Mouse (Mus musculus) embryonic facial prominence, embryonic 15.5 days (tissue): Measurements from ENCODE around the gene Ftsj1. TPM values are rescaled to one million over a fixed set of nuclear protein-coding genes. Genes with fewer than 3 reads are reported as not detected.

Experiments used
- ATAC-seq: fragments of 200-750 bp; cut with Nextera tagmentation; 2 replicates; pipeline ENCODE4 v1.8.0; 2017; ENCODE audit warnings: low read depth, moderate TSS enrichment; ENCODE audit not compliant: insufficient number of reproducible peaks, low FRiP score, low TSS enrichment
- H3K27ac ChIP-seq: fragments of 300-500 bp; sonication (generic); replicated peaks from 2 replicates; pipeline ENCODE4 v1.5.1; 2015; ENCODE audit warnings: mild to moderate bottlenecking, inconsistent platforms
- H3K27me3 ChIP-seq: fragments of 300-500 bp; sonication (generic); 2 replicates; pipeline ENCODE4 v1.6.1; 2015; ENCODE audit warnings: inconsistent platforms
- H3K36me3 ChIP-seq: fragments of 300-500 bp; sonication (generic); 2 replicates; pipeline ENCODE4 v1.6.1; 2015; ENCODE audit warnings: mild to moderate bottlenecking, inconsistent platforms
- H3K4me1 ChIP-seq: fragments of 300-500 bp; sonication (generic); 2 replicates; pipeline ENCODE4 v1.6.1; 2015; ENCODE audit warnings: inconsistent platforms
- H3K4me2 ChIP-seq: fragments of 300-500 bp; sonication (generic); replicated peaks from 2 replicates; pipeline ENCODE4 v1.6.1; 2015; ENCODE audit warnings: mild to moderate bottlenecking, inconsistent platforms
- H3K4me3 ChIP-seq: fragments of 300-500 bp; sonication (generic); replicated peaks from 2 replicates; pipeline ENCODE4 v1.5.1; 2015; ENCODE audit warnings: mild to moderate bottlenecking, inconsistent platforms
- H3K9ac ChIP-seq: fragments of 300-500 bp; sonication (generic); 2 replicates; pipeline ENCODE4 v1.6.1; 2015; ENCODE audit warnings: inconsistent platforms
- H3K9me3 ChIP-seq: fragments of 300-500 bp; sonication (generic); replicated peaks from 2 replicates; pipeline ENCODE4 v1.6.1; 2016; ENCODE audit warnings: inconsistent platforms
- WGBS: fragments of 180-500 bp; shearing (Covaris S2); methylation state at CpG from one replicate; pipeline ENCODE4 v1.1.7; 2015; 5-methylcytosine and 5-hydroxymethylcytosine counted together
- polyA plus RNA-seq: library from polyadenylated mRNA; unstranded; fragments of >200 nt; fragmentation: Nextera tagmentation; extraction: Ambion mirVana; gene quantifications from 2 replicates; pipeline ENCODE4 v1.2.1, GENCODE M21; 2015

Gene Ftsj1
- polyA plus RNA-seq, 1 experiment from 2014 or later = 40.6 TPM

DNA sequence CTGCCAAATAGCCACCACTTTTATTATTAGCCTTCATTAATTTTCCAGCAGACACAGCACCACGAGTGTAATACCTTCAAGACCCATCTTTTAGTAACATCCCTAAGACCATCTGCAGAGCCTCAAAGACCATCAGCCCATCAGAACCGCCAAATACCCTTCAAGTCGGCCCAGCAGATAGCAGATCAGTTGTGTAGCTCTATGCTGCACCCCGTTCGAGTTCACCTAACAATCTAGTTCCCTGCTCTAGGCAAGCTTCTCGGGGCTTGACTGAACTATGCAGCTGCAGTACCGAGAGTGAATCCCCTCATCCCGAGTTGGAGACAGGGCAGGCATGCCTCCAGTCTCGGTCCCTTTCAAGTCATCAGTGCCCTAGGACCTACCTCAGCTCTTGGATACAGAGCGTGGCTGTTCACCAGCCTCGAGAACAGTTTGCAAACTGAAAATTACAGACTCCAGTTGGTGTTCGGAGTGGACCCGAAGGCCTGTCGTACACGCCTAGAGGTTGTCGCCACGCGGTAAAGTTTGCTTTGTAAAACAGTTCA, 345 bp downstream of the Ftsj1 start:
- WGBS = 16% methylated on average over 18 of the region's 18 CpGs
- peak overlapping the region; percentile 50 for H3K4me2 ChIP-seq
- H3K27me3 ChIP-seq = no peaks in the 10 kb centered on the region
- H3K4me1 ChIP-seq = peaks cover 8% of the 10 kb centered on the region; the same call in 1 of the 2 replicates
- H3K36me3 ChIP-seq = no peaks in the 10 kb centered on the region
- H3K27ac ChIP-seq = 0 out of 2 replicates have a peak overlapping the region, but pooled peaks have one; percentile 75
- H3K9ac ChIP-seq = peak overlapping the region; percentile 40
- H3K9me3 ChIP-seq = no peaks in the 10 kb centered on the region
- peak; percentile 40 for ATAC-seq
- H3K4me3 ChIP-seq = peak overlapping the region; percentile 57

DNA sequence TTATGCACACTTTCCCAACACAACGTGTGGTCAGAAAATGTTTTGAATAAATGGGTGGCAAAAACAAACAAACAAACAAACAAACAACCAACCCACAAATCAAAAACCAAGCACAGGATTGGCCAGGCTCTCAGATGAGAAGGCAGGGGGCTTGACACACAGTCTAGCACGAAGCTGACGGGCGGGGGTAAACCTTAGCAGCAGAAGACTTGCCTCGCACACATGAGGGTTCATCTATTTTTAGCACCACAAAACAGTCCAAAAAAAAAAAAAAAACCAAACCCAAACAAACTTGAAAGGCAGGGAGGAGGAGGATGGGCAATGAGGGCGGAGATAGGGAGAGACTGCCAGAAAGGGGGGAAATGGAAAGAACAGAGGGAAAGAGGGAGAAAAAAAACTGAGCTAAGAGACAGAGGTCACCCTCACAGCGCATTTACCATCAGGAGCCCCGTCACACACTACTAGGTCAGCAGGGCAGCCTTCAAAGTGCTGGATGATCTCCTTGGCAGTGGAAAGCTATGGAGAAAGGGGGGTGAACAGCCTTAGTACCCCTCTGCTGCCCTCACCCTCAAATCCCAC, 3.6 kb downstream of the Ftsj1 start:
- Histone ChIP-seq H3K27me3 (no peaks in the 10 kb centered on the region), H3K27ac (no peak overlapping the region), H3K4me2 (no peak overlapping the region), H3K9ac (no peak overlapping the region), H3K4me3 (no peak overlapping the region), H3K36me3 (no peaks in the 10 kb centered on the region), H3K9me3 (no peaks in the 10 kb centered on the region), H3K4me1 (peaks cover 8% of the 10 kb centered on the region; the same call in 1 of the 2 replicates)
- ATAC-seq = no peak
- 81% methylated on average over 8 of the region's 8 CpGs for WGBS

DNA sequence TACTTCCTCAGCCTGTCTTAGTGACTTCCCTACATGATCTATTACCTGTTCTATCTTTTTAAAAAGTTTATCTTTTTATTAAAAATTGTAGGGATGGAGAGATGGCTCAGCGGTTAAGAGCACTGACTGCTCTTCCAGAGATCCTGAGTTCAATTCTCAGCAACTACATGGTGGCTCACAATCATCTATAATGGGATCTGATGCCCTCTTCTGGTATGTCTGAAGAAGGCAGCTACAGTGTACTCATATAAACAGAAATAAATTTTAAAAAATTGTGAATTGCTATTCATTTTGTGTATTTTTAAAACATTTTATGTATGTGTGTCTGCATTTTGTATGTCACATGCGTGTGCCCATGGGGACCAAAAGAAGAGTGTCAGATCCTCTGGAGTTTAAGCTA, 4.5 kb downstream of the Ftsj1 start:
- no peak overlapping the region for H3K4me3 ChIP-seq
- no peak overlapping the region for H3K9ac ChIP-seq
- H3K4me1 ChIP-seq = peaks cover 8% of the 10 kb centered on the region; the same call in 1 of the 2 replicates
- H3K9me3 ChIP-seq = no peaks in the 10 kb centered on the region
- H3K36me3 ChIP-seq = no peaks in the 10 kb centered on the region
- no peak overlapping the region for H3K27ac ChIP-seq
- 89% methylated on average over 2 of the region's 2 CpGs for WGBS
- ATAC-seq = no peak
- H3K4me2 ChIP-seq = no peak overlapping the region
- no peaks in the 10 kb centered on the region for H3K27me3 ChIP-seq

DNA sequence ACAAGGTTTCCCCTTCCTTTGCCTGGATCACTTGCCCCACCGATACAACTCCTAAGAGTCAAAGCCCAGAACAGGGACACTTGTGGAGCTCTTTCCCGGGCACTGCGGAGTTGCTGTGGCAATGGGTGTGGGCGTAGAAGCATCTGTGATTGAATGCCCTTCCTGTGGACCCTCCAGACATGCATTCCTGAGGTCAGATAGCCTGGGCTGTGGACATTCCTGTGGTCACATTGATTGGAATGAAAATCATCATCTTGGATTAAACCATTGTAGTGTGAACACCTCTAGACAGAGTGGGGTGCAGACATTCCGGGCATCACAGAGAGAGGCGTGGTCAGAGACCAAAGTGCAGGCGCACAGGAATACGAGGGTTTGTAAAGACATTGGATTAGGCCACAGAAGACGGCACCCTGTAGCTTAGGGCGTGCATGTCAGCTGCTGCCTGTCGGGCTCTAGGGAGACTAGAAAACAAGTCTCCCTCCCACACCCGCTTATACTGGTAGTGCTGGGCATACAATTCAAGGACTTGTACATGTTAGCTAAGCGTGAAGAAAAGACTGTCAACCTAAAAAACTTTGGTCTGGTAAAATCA, 13.3 kb downstream of the Ftsj1 start:
- H3K4me3 ChIP-seq = no peak overlapping the region
- 69% methylated on average over 13 of the region's 13 CpGs for WGBS
- H3K27ac ChIP-seq = no peak overlapping the region
- no peaks in the 10 kb centered on the region for H3K9me3 ChIP-seq
- H3K27me3 ChIP-seq = no peaks in the 10 kb centered on the region
- H3K4me2 ChIP-seq = no peak overlapping the region
- H3K4me1 ChIP-seq = no peaks in the 10 kb centered on the region
- H3K36me3 ChIP-seq = no peaks in the 10 kb centered on the region
- H3K9ac ChIP-seq = no peak overlapping the region
- peak; percentile 65; the same call in 1 of the 2 replicates for ATAC-seq

DNA sequence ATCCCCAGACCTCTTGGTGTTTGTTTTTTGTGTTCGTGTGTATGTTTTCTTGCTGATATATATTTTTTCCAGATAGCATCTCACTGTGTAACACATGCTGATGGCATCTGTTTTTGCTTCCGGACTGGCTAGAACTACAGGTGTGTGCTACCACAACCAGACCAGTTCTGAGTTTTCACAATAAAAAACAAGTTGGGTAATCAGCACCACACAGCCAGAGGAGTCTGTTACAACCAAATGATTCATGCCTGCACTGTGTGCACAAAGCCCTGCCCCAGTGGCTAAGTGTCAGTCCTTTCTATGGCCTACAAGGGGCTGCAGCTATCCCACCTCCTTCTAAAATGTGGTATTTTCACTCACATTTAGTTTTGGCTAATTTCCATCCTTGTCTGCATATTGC, 15.5 kb downstream of the Ftsj1 start:
- ATAC-seq = no peak
- Histone ChIP-seq H3K36me3 (no peaks in the 10 kb centered on the region), H3K9me3 (no peaks in the 10 kb centered on the region), H3K9ac (no peak overlapping the region), H3K27ac (no peak overlapping the region), H3K4me1 (no peaks in the 10 kb centered on the region), H3K27me3 (no peaks in the 10 kb centered on the region), H3K4me3 (no peak overlapping the region), H3K4me2 (no peak overlapping the region)
- WGBS = 71% methylated on average over 2 of the region's 2 CpGs

DNA sequence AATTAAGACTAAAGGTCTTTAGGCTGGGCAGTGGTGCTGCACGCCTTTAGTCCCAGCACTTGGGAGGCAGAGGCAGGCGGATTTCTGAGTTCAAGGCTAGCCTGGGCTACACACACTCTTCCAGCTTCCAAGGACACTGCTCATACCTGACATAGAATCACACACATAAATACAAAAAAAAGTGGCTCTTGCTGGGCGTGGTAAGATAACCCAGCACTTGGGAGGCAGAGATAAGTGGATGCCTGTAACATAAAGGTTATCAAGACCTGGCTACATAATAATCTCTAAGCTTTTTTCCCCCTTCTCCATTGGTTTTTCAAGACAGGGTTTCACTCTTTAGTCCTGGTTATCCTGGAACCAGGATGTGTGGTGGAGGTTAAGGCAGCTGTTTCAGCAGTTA, 18.6 kb downstream of the Ftsj1 start:
- WGBS = 82% methylated on average over 3 of the region's 3 CpGs
- no peak overlapping the region for H3K9ac ChIP-seq
- no peaks in the 10 kb centered on the region for H3K36me3 ChIP-seq

DNA sequence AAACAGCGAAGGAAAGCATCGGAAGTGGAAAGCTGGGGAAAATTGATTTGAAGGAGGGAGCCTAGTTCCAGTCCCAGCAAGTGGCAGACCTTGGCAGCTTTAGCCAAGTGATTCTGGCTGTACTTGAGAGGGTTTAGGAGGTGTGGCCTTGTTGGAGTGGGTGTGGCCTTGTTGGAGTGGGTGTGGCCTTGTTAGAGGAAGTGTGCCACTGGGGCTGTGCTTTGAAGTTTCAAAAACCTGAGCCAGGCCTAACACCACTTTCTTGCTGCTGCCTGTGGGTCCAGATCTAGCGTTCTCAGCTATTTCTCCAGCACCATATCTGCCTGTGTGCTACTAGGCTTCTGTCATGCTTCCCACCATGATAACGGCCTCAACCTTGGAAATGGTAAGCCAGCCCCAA, 21.9 kb downstream of the Ftsj1 start:
- WGBS = 79% methylated on average over 4 of the region's 4 CpGs

More for the DNA sequence above, 18.6 kb downstream of the Ftsj1 start:
- Histone ChIP-seq H3K4me1 (no peaks in the 10 kb centered on the region), H3K27ac (no peak overlapping the region), H3K4me3 (no peak overlapping the region), H3K27me3 (no peaks in the 10 kb centered on the region), H3K9me3 (no peaks in the 10 kb centered on the region), H3K4me2 (no peak overlapping the region)
- no peak for ATAC-seq

DNA sequence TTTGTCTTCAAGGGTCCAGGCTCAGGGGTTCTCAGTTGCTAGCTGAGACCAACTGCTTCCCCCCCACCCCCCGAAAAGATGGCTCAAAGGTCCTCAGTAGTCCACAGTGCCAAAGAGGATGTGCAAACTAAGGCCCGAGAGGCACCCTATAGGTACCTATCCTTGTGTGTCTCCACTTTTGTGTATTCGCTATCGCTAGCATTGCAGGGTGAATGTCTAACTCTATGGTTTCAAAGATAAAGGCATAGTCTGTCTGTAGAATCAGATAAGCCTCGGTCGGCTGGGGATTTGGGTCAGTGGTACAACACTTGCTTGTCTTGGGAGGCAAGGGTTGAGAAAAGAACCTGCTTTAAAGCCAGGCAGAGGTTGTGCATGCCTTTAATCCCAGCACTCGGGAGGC, 28.7 kb downstream of the Ftsj1 start:
- H3K4me2 ChIP-seq = no peak overlapping the region
- H3K4me3 ChIP-seq = no peak overlapping the region
- H3K4me1 ChIP-seq = no peaks in the 10 kb centered on the region
- H3K36me3 ChIP-seq = no peaks in the 10 kb centered on the region
- H3K27ac ChIP-seq = 0 out of 2 replicates have a peak overlapping the region, but pooled peaks have one; percentile 55
- WGBS = 79% methylated on average over 7 of the region's 7 CpGs
- no peak for ATAC-seq
- no peaks in the 10 kb centered on the region for H3K27me3 ChIP-seq
- no peak overlapping the region for H3K9ac ChIP-seq
- H3K9me3 ChIP-seq = no peaks in the 10 kb centered on the region

More for the DNA sequence above, 21.9 kb downstream of the Ftsj1 start:
- Histone ChIP-seq H3K9ac (no peak overlapping the region), H3K4me2 (no peak overlapping the region), H3K4me3 (no peak overlapping the region), H3K27me3 (no peaks in the 10 kb centered on the region), H3K9me3 (no peaks in the 10 kb centered on the region), H3K27ac (no peak overlapping the region), H3K36me3 (no peaks in the 10 kb centered on the region), H3K4me1 (no peaks in the 10 kb centered on the region)
- ATAC-seq = no peak

DNA sequence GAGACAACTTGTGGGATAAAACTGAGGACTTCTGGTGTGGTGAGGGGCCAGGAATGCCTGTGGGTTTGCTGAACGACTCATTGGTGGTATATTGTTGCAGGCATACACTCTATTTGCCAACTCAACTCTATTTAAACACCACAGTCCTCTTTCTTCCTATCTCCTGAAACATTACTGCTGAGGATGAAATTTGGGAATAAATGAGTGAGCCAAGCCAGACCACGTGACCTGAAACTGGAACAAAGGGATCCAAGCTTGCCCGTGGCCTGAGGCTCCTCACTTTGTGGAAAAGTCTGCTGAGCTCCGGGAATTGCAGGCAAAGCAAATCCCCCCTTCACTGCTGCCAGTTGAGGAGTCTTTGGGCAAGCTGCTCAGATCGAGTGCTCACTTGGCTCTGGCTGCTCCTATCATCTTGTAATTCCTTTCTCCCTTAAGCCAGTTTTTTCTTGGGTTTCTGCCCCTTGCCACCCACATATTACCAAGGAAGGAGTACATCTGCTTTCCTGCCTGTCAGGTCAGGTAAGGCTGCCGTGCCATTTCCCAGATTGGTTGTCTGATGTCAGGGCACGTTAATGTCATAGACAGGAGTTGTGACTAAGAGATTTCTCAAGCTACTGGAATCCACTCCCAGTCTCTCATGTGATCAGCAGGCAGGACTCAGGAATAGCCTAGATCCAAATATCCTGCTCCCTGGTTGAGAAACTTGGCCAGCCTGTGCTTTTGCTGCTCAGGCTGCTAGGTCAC, 29.4 kb downstream of the Ftsj1 start:
- H3K4me2 ChIP-seq = no peak overlapping the region
- ATAC-seq = peak; percentile 39; the same call in 1 of the 2 replicates
- no peaks in the 10 kb centered on the region for H3K27me3 ChIP-seq
- H3K9me3 ChIP-seq = no peaks in the 10 kb centered on the region
- H3K4me1 ChIP-seq = no peaks in the 10 kb centered on the region
- H3K36me3 ChIP-seq = no peaks in the 10 kb centered on the region
- no peak overlapping the region for H3K9ac ChIP-seq
- H3K4me3 ChIP-seq = no peak overlapping the region
- peak overlapping the region; percentile 55; the same call in 1 of the 2 replicates for H3K27ac ChIP-seq
- 34% methylated on average over 7 of the region's 7 CpGs for WGBS

DNA sequence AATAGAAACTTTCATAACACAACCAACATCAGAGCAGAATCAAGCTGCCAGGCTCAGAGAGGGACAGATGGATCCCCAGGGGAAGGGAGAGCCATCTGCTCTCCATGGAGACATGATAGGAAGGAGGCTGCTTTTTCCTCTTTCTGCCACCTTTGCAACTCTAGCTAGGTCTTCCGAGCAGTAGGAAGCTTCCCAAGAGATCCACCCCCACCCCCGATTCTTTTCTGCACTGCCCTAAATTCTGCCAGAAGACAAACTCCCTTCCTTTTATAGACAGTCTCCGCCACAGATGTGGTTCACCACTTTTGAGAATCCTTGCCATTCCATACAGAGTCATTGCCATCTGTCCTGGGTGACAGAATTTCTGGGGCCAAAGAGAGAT, 29.9 kb downstream of the Ftsj1 start:
- no peak overlapping the region for H3K4me3 ChIP-seq
- no peak overlapping the region for H3K4me2 ChIP-seq
- H3K36me3 ChIP-seq = no peaks in the 10 kb centered on the region
- H3K4me1 ChIP-seq = no peaks in the 10 kb centered on the region
- H3K9me3 ChIP-seq = no peaks in the 10 kb centered on the region
- H3K9ac ChIP-seq = no peak overlapping the region
- H3K27me3 ChIP-seq = no peaks in the 10 kb centered on the region
- WGBS = 44% methylated on average over 3 of the region's 3 CpGs
- no peak for ATAC-seq
- no peak overlapping the region for H3K27ac ChIP-seq

DNA sequence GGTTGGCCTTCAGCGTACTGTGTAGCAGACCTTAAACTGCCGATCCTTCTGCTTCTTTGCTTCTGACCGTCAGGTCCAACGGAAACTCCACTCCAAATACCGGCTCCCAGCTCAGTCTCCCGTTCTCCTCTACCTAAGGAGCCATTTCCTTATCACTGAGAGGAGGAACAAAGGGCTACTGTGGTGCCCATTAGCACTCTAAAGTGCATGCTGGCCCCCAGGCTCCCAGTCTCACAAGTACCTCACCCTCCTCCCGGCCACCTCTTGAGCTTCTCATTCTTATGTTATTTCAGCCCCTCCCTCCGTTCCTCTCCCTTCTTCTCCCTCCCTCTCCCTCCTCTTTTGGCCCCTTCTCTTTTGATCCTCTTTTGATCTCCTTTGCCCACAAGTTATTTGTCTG, 32.6 kb downstream of the Ftsj1 start:
- 38% methylated on average over 8 of the region's 8 CpGs for WGBS
- no peak overlapping the region for H3K4me3 ChIP-seq
- no peaks in the 10 kb centered on the region for H3K9me3 ChIP-seq
- ATAC-seq = no peak
- H3K36me3 ChIP-seq = no peaks in the 10 kb centered on the region
- no peaks in the 10 kb centered on the region for H3K27me3 ChIP-seq
- no peaks in the 10 kb centered on the region for H3K4me1 ChIP-seq
- H3K27ac ChIP-seq = no peak overlapping the region
- H3K4me2 ChIP-seq = no peak overlapping the region
- no peak overlapping the region for H3K9ac ChIP-seq
